Comparison of ENCODE assay signal across 20 mouse cellular contexts in genomic region chr4:134883808-134884207, GRCm38 (mm10). TPM values are rescaled to one million over a fixed set of nuclear protein-coding genes. Genes with fewer than 3 reads are reported as not detected.
DNase-seq lines count a peak whose midpoint lies in the region; ATAC-seq and TF ChIP-seq lines count a peak whose summit lies in the region.
"Had no signal": no experiment of that assay in that cellular context is flagged by ENCODE, and none has a peak within 500 bp of the region (broad histone marks: within the 10 kb centered on the region; RNA-seq: fewer than 3 reads in every experiment).

No protein-coding gene starts in this region.

- no peak for TF ChIP-seq EP300 in lung, postnatal 0 days (IDR thresholded peaks at IDR 0.05)

- intact Hi-C loops in heart, postnatal 10 days (cut with DNase I) = loop anchor here (5.0 kb wide), 1 partner anchor 342 kb away; no protein-coding TSS in a partner anchor

- no peak overlapping the region for H3K9ac ChIP-seq in lung, postnatal 0 days (replicated peaks; ENCODE audit: low read depth)
- H3K9ac ChIP-seq: embryonic facial prominence, embryonic 13.5 days; liver, embryonic 14.5 days; lung, embryonic 15.5 days; midbrain, embryonic 12.5 days; neural tube, embryonic 12.5 days had no signal

- peaks cover 19% of the 10 kb centered on the region for H3K4me1 ChIP-seq in bone marrow macrophage, adult 2 months (ENCODE audit: control insufficient read depth, insufficient read depth, low read length)
- H3K4me1 ChIP-seq in lung, postnatal 0 days (ENCODE audit: insufficient read depth, low read depth, low read length) = no peaks in the 10 kb centered on the region

- no peak for TF ChIP-seq POLR2A in bone marrow macrophage, adult 2 months (IDR thresholded peaks at IDR 0.05; ENCODE audit: borderline replicate concordance, low read depth, low read length)

- no peak for ATAC-seq in erythroblast, adult 5-6 weeks (replicated peaks; ENCODE audit: low FRiP score, poor library complexity, severe bottlenecking)
- no peak for ATAC-seq in lung, postnatal 0 days
- ATAC-seq: forebrain, embryonic 16.5 days had no signal

- DNase-seq in 3134 (ENCODE audit: extremely low read depth, insufficient read length, low spot score) = peak; percentile 19
- DNase-seq in B cell, adult 2 months = peak; percentile 36 to 43
- peak; percentile 63 to 73 for DNase-seq in heart, postnatal 10 days
- DNase-seq in right cerebral cortex, adult 2 months (ENCODE audit: low spot score in 2 of 2) = no peak
- DNase-seq in lung, postnatal 0 days (ENCODE audit: low spot score) = no peak
- DNase-seq: adrenal gland, adult 8-10 months; cerebellum, adult 9-10 months; gastrocnemius, postnatal 25 days had no signal

- H3K4me3 ChIP-seq in bone marrow macrophage, adult 2 months (ENCODE audit: insufficient read depth, low read length) = no peak overlapping the region
- no peak overlapping the region for H3K4me3 ChIP-seq in lung, postnatal 0 days (ENCODE audit: low read depth, low read length)
- H3K4me3 ChIP-seq: embryonic facial prominence, embryonic 13.5 days; lung, embryonic 15.5 days; midbrain, embryonic 12.5 days; neural tube, embryonic 12.5 days had no signal

- no peak for TF ChIP-seq CTCF in bone marrow macrophage, adult 2 months (IDR thresholded peaks at IDR 0.05; ENCODE audit: low read depth, low read length)
- no peak for TF ChIP-seq CTCF in lung, postnatal 0 days (IDR thresholded peaks at IDR 0.05)

- no peaks in the 10 kb centered on the region for H3K27me3 ChIP-seq in lung, postnatal 0 days (replicated peaks; ENCODE audit: insufficient read depth, low read length)
- H3K27me3 ChIP-seq: embryonic facial prominence, embryonic 13.5 days; lung, embryonic 15.5 days had no signal

- 80% methylated on average over 10 of the region's 10 CpGs for WGBS in lung, postnatal 0 days

- H3K27ac ChIP-seq in bone marrow macrophage, adult 2 months (ENCODE audit: insufficient read depth, low read depth, low read length) = peak overlapping the region; percentile 14; the same call in 1 of the 2 replicates
- H3K27ac ChIP-seq in lung, postnatal 0 days (ENCODE audit: low read length) = no peak overlapping the region
- H3K27ac ChIP-seq: embryonic facial prominence, embryonic 13.5 days; liver, embryonic 14.5 days; lung, embryonic 15.5 days; midbrain, embryonic 12.5 days; neural tube, embryonic 12.5 days had no signal

- H3K4me2 ChIP-seq in lung, postnatal 0 days (replicated peaks; ENCODE audit: low read depth, low read length) = no peak overlapping the region
- H3K4me2 ChIP-seq: embryonic facial prominence, embryonic 13.5 days; lung, embryonic 15.5 days; midbrain, embryonic 12.5 days; neural tube, embryonic 12.5 days had no signal

- no peaks in the 10 kb centered on the region for H3K36me3 ChIP-seq in lung, postnatal 0 days (ENCODE audit: insufficient read depth, low read length)
- H3K36me3 ChIP-seq: embryonic facial prominence, embryonic 13.5 days; lung, embryonic 15.5 days; midbrain, embryonic 12.5 days; neural tube, embryonic 12.5 days had no signal

- H3K9me3 ChIP-seq in lung, postnatal 0 days (ENCODE audit: low read length) = no peaks in the 10 kb centered on the region
- H3K9me3 ChIP-seq: lung, embryonic 15.5 days; midbrain, embryonic 12.5 days; neural tube, embryonic 12.5 days had no signal

RNA-seq across cellular contexts. Expression of gene Rhd, which starts 19.5 kb away (rescaled TPM):
- not detected in 2 replicates for polyA plus RNA-seq in bone marrow macrophage, adult 2 months (2012; ENCODE audit: insufficient read depth, insufficient read length, missing spikeins)
- 1 to 10 TPM; 3.8 to 4.9 TPM for total RNA-seq in heart, postnatal 10 days (2021)
- 408 and 436 TPM in 2 replicates for total RNA-seq in erythroblast, adult 5-6 weeks (2015; ENCODE audit: low replicate concordance)
- total RNA-seq in erythroblast, adult 5-6 weeks (2017; ENCODE audit: low replicate concordance) = 820 and 839 TPM in 2 replicates
- 1.5 and 2.8 TPM in 2 replicates for polyA plus RNA-seq in lung, postnatal 0 days (2015; fragmentation: Nextera tagmentation; extraction: Ambion mirVana)
- total RNA-seq: gastrocnemius, postnatal 25 days; layer of hippocampus, adult 18-20 months; layer of hippocampus, postnatal 25 days; left cerebral cortex, postnatal 14 days; monocyte, adult 5-6 weeks had no signal

RNA-seq across cellular contexts. Expression of gene Maco1, which starts 30.7 kb away (rescaled TPM):
- 26.7 and 30.8 TPM in 2 replicates for polyA plus RNA-seq in bone marrow macrophage, adult 2 months (2012; ENCODE audit: insufficient read depth, insufficient read length, missing spikeins)
- total RNA-seq in heart, postnatal 10 days (2021) = 10 to 100 TPM; 24.9 to 25.9 TPM
- 13.0 and 19.4 TPM in 2 replicates for total RNA-seq in erythroblast, adult 5-6 weeks (2015; ENCODE audit: low replicate concordance)
- 36.0 and 39.9 TPM in 2 replicates for total RNA-seq in erythroblast, adult 5-6 weeks (2017; ENCODE audit: low replicate concordance)
- polyA plus RNA-seq in lung, postnatal 0 days (2015; fragmentation: Nextera tagmentation; extraction: Ambion mirVana) = 32.5 and 33.1 TPM in 2 replicates

RNA-seq across cellular contexts. Expression of gene Tmem50a, which starts 31.0 kb away (rescaled TPM):
- polyA plus RNA-seq in bone marrow macrophage, adult 2 months (2012; ENCODE audit: insufficient read depth, insufficient read length, missing spikeins) = 392 and 428 TPM in 2 replicates
- total RNA-seq in heart, postnatal 10 days (2021) = 10 to 100 TPM; 80.8 to 85.0 TPM
- 150 and 151 TPM in 2 replicates for total RNA-seq in erythroblast, adult 5-6 weeks (2015; ENCODE audit: low replicate concordance)
- 200 and 208 TPM in 2 replicates for total RNA-seq in erythroblast, adult 5-6 weeks (2017; ENCODE audit: low replicate concordance)
- 271 and 296 TPM in 2 replicates for polyA plus RNA-seq in lung, postnatal 0 days (2015; fragmentation: Nextera tagmentation; extraction: Ambion mirVana)

RNA-seq across cellular contexts. Expression of gene Rsrp1, which starts 39.6 kb away (rescaled TPM):
- 1,131 and 1,373 TPM in 2 replicates for polyA plus RNA-seq in bone marrow macrophage, adult 2 months (2012; ENCODE audit: insufficient read depth, insufficient read length, missing spikeins)
- total RNA-seq in heart, postnatal 10 days (2021) = 100 to 1,000 TPM; 146 to 154 TPM
- 2,585 and 2,588 TPM in 2 replicates for total RNA-seq in erythroblast, adult 5-6 weeks (2015; ENCODE audit: low replicate concordance)
- 1,104 and 1,368 TPM in 2 replicates for total RNA-seq in erythroblast, adult 5-6 weeks (2017; ENCODE audit: low replicate concordance)
- 542 and 611 TPM in 2 replicates for polyA plus RNA-seq in lung, postnatal 0 days (2015; fragmentation: Nextera tagmentation; extraction: Ambion mirVana)

RNA-seq across cellular contexts. Expression of gene Syf2, which starts 46.9 kb away (rescaled TPM):
- 97.3 and 97.6 TPM in 2 replicates for polyA plus RNA-seq in bone marrow macrophage, adult 2 months (2012; ENCODE audit: insufficient read depth, insufficient read length, missing spikeins)
- 10 to 100 TPM; 48.7 TPM for total RNA-seq in heart, postnatal 10 days (2021)
- 103 and 110 TPM in 2 replicates for total RNA-seq in erythroblast, adult 5-6 weeks (2015; ENCODE audit: low replicate concordance)
- 291 and 294 TPM in 2 replicates for total RNA-seq in erythroblast, adult 5-6 weeks (2017; ENCODE audit: low replicate concordance)
- 118 and 132 TPM in 2 replicates for polyA plus RNA-seq in lung, postnatal 0 days (2015; fragmentation: Nextera tagmentation; extraction: Ambion mirVana)

Comparison
In these comparisons a context has a peak if more than half of its experiments do, and no peak if none do; other contexts are left out.
1. DNase-seq: peak in 3134 (single experiment), B cell, adult 2 months (2 of 2) and heart, postnatal 10 days (2 of 2); none in right cerebral cortex, adult 2 months (0 of 2) and lung, postnatal 0 days (single experiment).
2. RNA of gene Rhd, which starts 19.5 kb away (total RNA-seq): 408 to 839 TPM in erythroblast, adult 5-6 weeks; 3.8 to 4.9 TPM in heart, postnatal 10 days; every median in the first group is over 10 times any median in the second.